Mouse (Mus musculus) adrenal gland, postnatal 10 days (tissue): Measurements from ENCODE around the gene Cnnm1. TPM values are rescaled to one million over a fixed set of nuclear protein-coding genes. Genes with fewer than 3 reads are reported as not detected.

Experiments used
- DNase-seq: peaks from one replicate; pipeline ENCODE4 v3.0.0; 2021; ENCODE audit warnings: mixed read lengths
- long read RNA-seq, 2 experiments: library from polyadenylated mRNA; stranded (forward); transcript quantifications; one replicate each; pipeline ENCODE4 v2.0.0; 2021
- total RNA-seq, 2 experiments: library from RNA; stranded (reverse); gene quantifications; 2 replicates each; pipeline ENCODE4 v1.2.3; 2021

Cnnm1 gene
- under 1 TPM; 0.21 to 0.42 TPM for total RNA-seq
- long read RNA-seq, experiment 1, partial matches to known transcripts = 0 of 1 reads
- long read RNA-seq, experiment 1, other reads (novel, unspliced or antisense) = 1 of 1 reads
- long read RNA-seq, experiment 2 = 0 reads

- DNase-seq = peak; percentile 59
Measured at GRCm38 (mm10) chr19:43440112-43440737, at the start of gene Cnnm1. Gene Cnnm1 (plus strand): TSS chr19:43440436.

- peak; percentile 48 for DNase-seq
Measured at GRCm38 (mm10) chr19:43396327-43396726, 43.9 kb upstream of the Cnnm1 start.

- no peak for DNase-seq
Measured at GRCm38 (mm10) chr19:43407181-43407580, 33.1 kb upstream of the Cnnm1 start.

- no peak for DNase-seq
Measured at GRCm38 (mm10) chr19:43415565-43415964, 24.7 kb upstream of the Cnnm1 start.

GRCm38 (mm10) chr19:43420506-43420905, 19.7 kb upstream of the Cnnm1 start:
- no peak for DNase-seq

- no peak for DNase-seq
Measured at GRCm38 (mm10) chr19:43424082-43424481, 16.2 kb upstream of the Cnnm1 start.

- DNase-seq = no peak
Measured at GRCm38 (mm10) chr19:43427446-43428224, 12.6 kb upstream of the Cnnm1 start.

GRCm38 (mm10) chr19:43439246-43439645, 990 bp upstream of the Cnnm1 start:
- no peak for DNase-seq

- peak; percentile 31 for DNase-seq
Measured at GRCm38 (mm10) chr19:43440768-43441660, 778 bp downstream of the Cnnm1 start.

GRCm38 (mm10) chr19:43441661-43441990, 1.4 kb downstream of the Cnnm1 start:
- DNase-seq = no peak

GRCm38 (mm10) chr19:43442269-43442668, 2.0 kb downstream of the Cnnm1 start:
- DNase-seq = no peak

GRCm38 (mm10) chr19:43442906-43443305, 2.7 kb downstream of the Cnnm1 start:
- DNase-seq = no peak

GRCm38 (mm10) chr19:43444636-43445205, 4.5 kb downstream of the Cnnm1 start:
- no peak for DNase-seq

GRCm38 (mm10) chr19:43451563-43451962, 11.3 kb downstream of the Cnnm1 start:
- no peak for DNase-seq

- DNase-seq = no peak
Measured at GRCm38 (mm10) chr19:43452176-43452575, 11.9 kb downstream of the Cnnm1 start.

GRCm38 (mm10) chr19:43453025-43453424, 12.8 kb downstream of the Cnnm1 start:
- no peak for DNase-seq

GRCm38 (mm10) chr19:43459948-43460347, 19.7 kb downstream of the Cnnm1 start:
- no peak for DNase-seq

GRCm38 (mm10) chr19:43460481-43460880, 20.2 kb downstream of the Cnnm1 start:
- no peak for DNase-seq

- DNase-seq = no peak
Measured at GRCm38 (mm10) chr19:43462141-43462540, 21.9 kb downstream of the Cnnm1 start.

GRCm38 (mm10) chr19:43463546-43464293, 23.5 kb downstream of the Cnnm1 start:
- DNase-seq = no peak

GRCm38 (mm10) chr19:43464294-43464687, 24.1 kb downstream of the Cnnm1 start:
- DNase-seq = no peak

- no peak for DNase-seq
Measured at GRCm38 (mm10) chr19:43465076-43465475, 24.8 kb downstream of the Cnnm1 start.
